Mouse (Mus musculus): ENCODE data around the gene Kiss1r.

DNA sequence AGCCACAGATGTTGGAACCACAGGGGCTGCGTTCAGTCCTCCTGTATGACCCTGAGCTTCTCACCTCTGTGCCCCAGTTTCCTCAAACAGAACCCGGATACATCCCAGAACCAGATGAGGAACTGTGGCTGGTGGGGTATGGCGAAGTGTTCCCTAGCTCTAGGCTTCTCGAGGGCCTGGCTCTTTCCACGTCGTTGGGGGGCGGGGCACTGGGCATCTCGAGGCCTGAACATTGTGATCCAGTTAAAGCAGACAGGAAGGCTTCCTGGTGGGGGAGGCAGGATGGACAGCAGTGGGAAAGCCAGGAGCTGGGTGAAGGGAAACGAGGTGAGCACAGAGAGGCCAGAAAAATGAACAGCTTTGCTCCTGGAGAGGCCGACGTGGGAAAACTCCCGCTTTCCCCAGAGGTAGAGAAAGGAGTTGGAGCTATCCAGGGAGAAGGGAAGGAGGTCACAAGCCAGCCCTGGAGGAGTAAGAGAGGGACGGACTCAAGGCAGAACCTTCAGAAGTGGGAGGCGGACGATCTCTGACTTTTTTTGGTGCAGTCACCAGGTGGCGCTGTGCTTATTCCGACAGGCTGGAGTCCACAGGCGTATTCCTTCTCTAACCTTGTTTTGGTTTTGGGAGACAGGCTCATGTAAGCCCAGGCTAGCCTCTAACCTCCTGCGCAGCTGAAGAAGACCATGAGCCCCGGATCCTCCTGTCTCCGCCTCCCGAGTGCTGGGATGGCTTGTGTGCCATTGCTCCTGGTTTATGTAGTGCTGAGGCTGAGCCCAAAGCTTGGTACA lies 33.3 kb upstream of the Kiss1r start:
- TF ChIP-seq EP300 (IDR thresholded peaks at IDR 0.05; ENCODE audit: low read depth) (no peak), CTCF (IDR thresholded peaks at IDR 0.05; ENCODE audit: low read depth) (peak; percentile 73)

Measured in heart, postnatal 0 days (tissue).